Mouse (Mus musculus): ENCODE results near the gene Olfr646. TPM values are rescaled to one million over a fixed set of nuclear protein-coding genes. Genes with fewer than 3 reads are reported as not detected.

Olfr646 gene
- not detected in 2 replicates for polyA plus RNA-seq (2015; fragmentation: Nextera tagmentation; extraction: Ambion mirVana)

GRCm38 (mm10) chr7:104104757-104104972 is at the start of gene Olfr646:
Gene Olfr646, plus strand, starts transcription at chr7:104104873.
- Histone ChIP-seq H3K27me3 (replicated peaks) (no peaks in the 10 kb centered on the region), H3K9me3 (no peaks in the 10 kb centered on the region), H3K9ac (no peak within 1 kb of the TSS), H3K4me3 (replicated peaks) (no peak within 1 kb of the TSS), H3K27ac (no peak within 1 kb of the TSS), H3K4me1 (replicated peaks) (no peaks in the 10 kb centered on the region), H3K36me3 (no peaks in the 10 kb centered on the region), H3K4me2 (replicated peaks) (no peak within 1 kb of the TSS)
- ATAC-seq = no peak

GRCm38 (mm10) chr7:104059215-104059614 is 45.5 kb upstream of the Olfr646 start:
- H3K4me1 ChIP-seq (replicated peaks) = no peaks in the 10 kb centered on the region

GRCm38 (mm10) chr7:104061345-104061744 is 43.3 kb upstream of the Olfr646 start, which contains the start of gene 4930516K23Rik:
Gene 4930516K23Rik, minus strand, starts transcription at chr7:104061445.
- no peak for ATAC-seq

More at GRCm38 (mm10) chr7:104059215-104059614, 45.5 kb upstream of the Olfr646 start:
- Histone ChIP-seq H3K9me3 (no peaks in the 10 kb centered on the region), H3K36me3 (no peaks in the 10 kb centered on the region), H3K27me3 (replicated peaks) (no peaks in the 10 kb centered on the region), H3K9ac (no peak overlapping the region), H3K27ac (no peak overlapping the region), H3K4me2 (replicated peaks) (no peak overlapping the region), H3K4me3 (replicated peaks) (no peak overlapping the region)
- ATAC-seq = no peak
- WGBS = 96% methylated on average over 1 of the region's 1 CpGs

GRCm38 (mm10) chr7:104071769-104072168 is 32.9 kb upstream of the Olfr646 start, which contains the start of gene Olfr644:
Gene Olfr644, minus strand, starts transcription at chr7:104071869.
- Histone ChIP-seq H3K4me2 (replicated peaks) (no peak within 1 kb of the TSS), H3K36me3 (no peaks in the 10 kb centered on the region), H3K9me3 (no peaks in the 10 kb centered on the region), H3K4me1 (replicated peaks) (no peaks in the 10 kb centered on the region), H3K9ac (no peak within 1 kb of the TSS), H3K27me3 (replicated peaks) (no peaks in the 10 kb centered on the region), H3K27ac (no peak within 1 kb of the TSS), H3K4me3 (replicated peaks) (no peak within 1 kb of the TSS)
- 66% methylated on average over 2 of the region's 2 CpGs for WGBS
- no peak for ATAC-seq

More at GRCm38 (mm10) chr7:104061345-104061744, 43.3 kb upstream of the Olfr646 start, which contains the start of gene 4930516K23Rik:
- no peaks in the 10 kb centered on the region for H3K36me3 ChIP-seq
- no peak within 1 kb of the TSS for H3K9ac ChIP-seq
- H3K9me3 ChIP-seq = no peaks in the 10 kb centered on the region
- H3K4me2 ChIP-seq (replicated peaks) = no peak within 1 kb of the TSS
- no peak within 1 kb of the TSS for H3K4me3 ChIP-seq (replicated peaks)
- no peaks in the 10 kb centered on the region for H3K4me1 ChIP-seq (replicated peaks)
- WGBS = 44% methylated on average over 2 of the region's 2 CpGs
- no peak within 1 kb of the TSS for H3K27ac ChIP-seq
- H3K27me3 ChIP-seq (replicated peaks) = no peaks in the 10 kb centered on the region

- H3K27ac ChIP-seq = no peak within 1 kb of the TSS
- no peaks in the 10 kb centered on the region for H3K36me3 ChIP-seq
- H3K27me3 ChIP-seq (replicated peaks) = no peaks in the 10 kb centered on the region
- WGBS = 81% methylated on average over 1 of the region's 1 CpGs
- no peak for ATAC-seq
- H3K9me3 ChIP-seq = no peaks in the 10 kb centered on the region
- H3K9ac ChIP-seq = no peak within 1 kb of the TSS
- no peaks in the 10 kb centered on the region for H3K4me1 ChIP-seq (replicated peaks)
- no peak within 1 kb of the TSS for H3K4me3 ChIP-seq (replicated peaks)
- no peak within 1 kb of the TSS for H3K4me2 ChIP-seq (replicated peaks)
These were observed 19.3 kb upstream of the Olfr646 start, which contains the start of gene Olfr645 for GRCm38 (mm10) chr7:104085365-104085764. Gene Olfr645, minus strand, starts transcription at chr7:104085465.

- Histone ChIP-seq H3K36me3 (no peaks in the 10 kb centered on the region), H3K27me3 (replicated peaks) (no peaks in the 10 kb centered on the region), H3K4me3 (replicated peaks) (no peak overlapping the region), H3K27ac (no peak overlapping the region), H3K9me3 (no peaks in the 10 kb centered on the region), H3K4me1 (replicated peaks) (no peaks in the 10 kb centered on the region), H3K4me2 (replicated peaks) (no peak overlapping the region), H3K9ac (no peak overlapping the region)
- no peak for ATAC-seq
- 49% methylated on average over 4 of the region's 4 CpGs for WGBS
These were observed 538 bp upstream of the Olfr646 start for GRCm38 (mm10) chr7:104103913-104104756.

- no peaks in the 10 kb centered on the region for H3K9me3 ChIP-seq
These were observed 25.1 kb downstream of the Olfr646 start, which contains the start of gene Ubqln5 for GRCm38 (mm10) chr7:104129726-104130125. Gene Ubqln5, minus strand, starts transcription at chr7:104129826.

GRCm38 (mm10) chr7:104137305-104137704 is 32.6 kb downstream of the Olfr646 start, which contains the start of gene Olfr643:
Gene Olfr643, minus strand, starts transcription at chr7:104137405.
- Histone ChIP-seq H3K9me3 (no peaks in the 10 kb centered on the region), H3K27ac (no peak within 1 kb of the TSS), H3K36me3 (no peaks in the 10 kb centered on the region), H3K4me2 (replicated peaks) (no peak within 1 kb of the TSS), H3K4me1 (replicated peaks) (no peaks in the 10 kb centered on the region), H3K4me3 (replicated peaks) (no peak within 1 kb of the TSS), H3K9ac (no peak within 1 kb of the TSS), H3K27me3 (replicated peaks) (no peaks in the 10 kb centered on the region)
- WGBS = 81% methylated on average over 5 of the region's 5 CpGs
- ATAC-seq = no peak

More at GRCm38 (mm10) chr7:104129726-104130125, 25.1 kb downstream of the Olfr646 start, which contains the start of gene Ubqln5:
- H3K4me2 ChIP-seq (replicated peaks) = no peak within 1 kb of the TSS
- H3K27me3 ChIP-seq (replicated peaks) = no peaks in the 10 kb centered on the region
- H3K36me3 ChIP-seq = no peaks in the 10 kb centered on the region
- no peaks in the 10 kb centered on the region for H3K4me1 ChIP-seq (replicated peaks)
- H3K4me3 ChIP-seq (replicated peaks) = no peak within 1 kb of the TSS
- WGBS = 94% methylated on average over 5 of the region's 5 CpGs
- no peak within 1 kb of the TSS for H3K27ac ChIP-seq
- no peak for ATAC-seq
- no peak within 1 kb of the TSS for H3K9ac ChIP-seq

GRCm38 (mm10) chr7:104143179-104143578 is 38.5 kb downstream of the Olfr646 start, which contains the start of gene Ubqln3:
Gene Ubqln3, minus strand, starts transcription at chr7:104143279.
- H3K9me3 ChIP-seq = no peaks in the 10 kb centered on the region
- H3K27me3 ChIP-seq (replicated peaks) = no peaks in the 10 kb centered on the region
- 66% methylated on average over 3 of the region's 3 CpGs for WGBS
- no peak within 1 kb of the TSS for H3K4me3 ChIP-seq (replicated peaks)
- H3K4me1 ChIP-seq (replicated peaks) = no peaks in the 10 kb centered on the region
- no peak within 1 kb of the TSS for H3K4me2 ChIP-seq (replicated peaks)
- no peak for ATAC-seq
- no peak within 1 kb of the TSS for H3K27ac ChIP-seq
- no peaks in the 10 kb centered on the region for H3K36me3 ChIP-seq
- no peak within 1 kb of the TSS for H3K9ac ChIP-seq

GRCm38 (mm10) chr7:104150456-104150855 is 45.8 kb downstream of the Olfr646 start, which contains the start of gene Ubqlnl:
Gene Ubqlnl, minus strand, starts transcription at chr7:104150556.
- no peaks in the 10 kb centered on the region for H3K9me3 ChIP-seq
- H3K27ac ChIP-seq = no peak within 1 kb of the TSS
- 86% methylated on average over 2 of the region's 2 CpGs for WGBS
- no peaks in the 10 kb centered on the region for H3K27me3 ChIP-seq (replicated peaks)
- H3K4me2 ChIP-seq (replicated peaks) = no peak within 1 kb of the TSS
- H3K36me3 ChIP-seq = no peaks in the 10 kb centered on the region
- no peak within 1 kb of the TSS for H3K4me3 ChIP-seq (replicated peaks)
- H3K9ac ChIP-seq = no peak within 1 kb of the TSS
- no peaks in the 10 kb centered on the region for H3K4me1 ChIP-seq (replicated peaks)
- ATAC-seq = no peak

Measured in intestine, embryonic 15.5 days (tissue).